Mouse (Mus musculus) T-helper 17 cell (primary cell): ENCODE measurements around the gene Tmem159.

Experiments
- in situ Hi-C, 2 experiments: fragments of 300-600 bp; cut with MboI, MseI; formaldehyde crosslinking; loops; 1 replicate in 1 of 2; 2 replicates in 1 of 2; pipeline ENCODE4 v1.15.1; 2025; ENCODE audit warnings: high pct_unique_total_duplicates in 2 of 2

The Tmem159 gene

DNA sequence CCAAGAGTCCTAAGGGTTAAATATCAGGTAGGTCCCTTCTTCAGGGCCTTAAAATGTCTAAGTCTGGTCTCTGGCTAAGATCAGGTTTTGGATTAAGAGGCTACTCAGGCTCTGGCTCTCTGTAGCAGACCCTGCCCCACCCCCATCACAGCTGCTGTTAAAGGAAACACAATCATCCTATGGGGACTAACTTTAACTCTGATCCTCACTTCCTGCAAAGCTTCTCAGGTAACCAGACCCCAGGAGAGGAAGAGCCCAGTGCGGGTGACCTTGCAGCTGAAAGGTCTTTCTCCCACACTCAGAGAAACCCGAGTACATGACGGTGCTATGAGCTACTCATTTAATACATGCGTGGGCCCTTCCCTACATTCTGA, 25.5 kb downstream of the Tmem159 start:
- in situ Hi-C loops, result no loop called here

DNA sequence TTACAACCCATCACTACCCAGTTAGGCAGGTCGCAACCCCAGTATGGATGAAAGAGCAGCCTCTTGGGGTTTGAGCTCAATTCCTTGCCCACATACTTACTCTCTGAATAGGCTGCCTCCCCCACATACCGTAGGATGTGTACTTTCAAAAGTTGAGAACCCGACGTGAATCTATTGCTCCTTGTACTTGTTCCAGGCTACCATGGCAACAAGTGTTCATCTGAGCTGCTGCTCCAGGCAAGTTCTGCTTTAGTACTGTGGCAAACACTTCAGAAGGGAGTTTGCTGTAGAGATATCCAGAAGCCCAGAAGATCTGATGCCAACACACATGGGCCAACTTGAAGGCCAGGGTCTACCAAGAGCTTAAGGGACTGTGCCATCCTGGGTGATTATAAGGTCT, 26.8 kb downstream of the Tmem159 start:
- in situ Hi-C loops, result no loop called here

DNA sequence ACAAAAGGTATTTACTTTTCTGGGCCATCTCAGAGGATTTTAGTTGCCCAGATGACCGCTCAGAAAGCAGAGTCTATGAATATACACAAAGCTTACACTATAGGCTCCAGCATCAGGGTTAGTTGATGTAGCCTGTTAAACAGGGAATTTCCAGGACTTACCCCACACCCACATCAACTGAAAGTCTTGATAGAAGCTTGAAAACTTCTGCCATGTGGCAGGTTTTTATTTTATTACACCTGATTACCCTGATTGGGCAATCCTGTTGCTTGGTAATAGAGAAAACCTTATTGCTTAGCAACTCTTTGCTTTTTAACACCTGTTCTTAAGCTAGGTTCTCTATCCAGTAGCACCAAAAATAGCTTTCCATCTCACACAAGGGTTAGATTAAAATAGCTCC, 40.6 kb downstream of the Tmem159 start:
- in situ Hi-C loops, result loop anchor here in 1 of 2 experiments (5.0 kb wide), 1 partner anchor 65 kb away; no protein-coding TSS in a partner anchor

DNA sequence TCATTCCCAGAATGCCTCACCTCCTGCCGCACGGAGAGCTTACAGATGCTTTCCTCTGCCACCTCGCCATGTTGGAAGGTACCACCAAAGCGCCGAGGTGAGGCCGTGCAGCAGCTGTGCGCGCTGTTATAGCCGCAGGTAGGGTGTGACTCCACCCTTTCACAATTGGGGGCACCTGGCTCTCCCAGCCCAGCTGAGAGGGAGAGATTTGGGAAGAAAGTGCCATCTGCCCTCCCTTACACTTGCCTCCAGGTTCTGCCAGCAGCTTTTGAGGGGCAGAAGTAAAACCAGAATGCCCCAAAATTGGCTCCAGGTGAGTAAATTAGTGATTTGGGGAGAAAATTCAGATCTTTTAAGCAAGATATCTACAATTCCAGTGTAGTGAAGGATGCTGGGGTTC, 43.0 kb downstream of the Tmem159 start, which contains the start of gene Zp2:
TSS of gene Zp2 (minus strand) at position 101 of the 400 bp plus-strand sequence.
- in situ Hi-C loops, result no loop called here

DNA sequence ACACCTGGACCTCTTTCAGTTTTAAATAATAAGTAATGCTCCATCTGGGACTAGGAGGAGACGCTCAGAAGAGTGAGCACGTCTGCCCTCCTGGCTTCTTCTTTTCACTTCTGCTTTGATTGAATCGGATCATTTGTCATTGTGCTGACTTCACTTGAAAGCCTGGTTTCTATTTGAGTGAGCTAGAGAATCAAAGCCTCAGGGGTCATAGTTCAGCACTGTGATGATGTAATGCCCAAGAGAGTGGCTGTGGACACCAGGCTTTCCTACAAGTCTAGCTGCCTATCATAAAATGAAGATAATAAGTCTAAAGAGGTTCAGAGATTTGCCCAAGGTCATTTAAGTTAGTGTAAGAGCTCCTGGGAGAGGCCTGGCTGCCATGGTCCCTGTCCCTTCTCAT, 48.1 kb downstream of the Tmem159 start:
- in situ Hi-C loops, result loop anchor here in 1 of 2 experiments (10.0 kb wide), 1 partner anchor 985 kb away; no protein-coding TSS in a partner anchor

DNA sequence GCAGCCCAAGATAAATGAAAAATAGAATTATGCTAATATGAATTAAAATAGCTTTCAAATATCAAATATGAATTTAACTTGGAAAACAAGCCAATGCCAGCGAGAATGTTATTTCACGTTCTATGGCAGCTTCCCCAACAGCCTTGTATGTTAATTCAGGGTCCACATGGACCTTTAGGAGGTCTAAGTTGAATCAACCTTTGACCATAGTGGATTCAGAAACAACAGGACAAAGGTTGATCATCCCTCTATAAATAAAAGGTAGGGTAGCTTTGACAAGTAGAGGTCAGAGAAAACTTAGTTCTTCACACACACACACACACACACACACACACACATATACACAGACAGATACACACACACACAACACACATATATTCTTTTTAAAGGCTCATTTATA, 48.7 kb downstream of the Tmem159 start:
- in situ Hi-C loops, result loop anchor here in 1 of 2 experiments (10.0 kb wide), 1 partner anchor 984 kb away; no protein-coding TSS in a partner anchor

DNA sequence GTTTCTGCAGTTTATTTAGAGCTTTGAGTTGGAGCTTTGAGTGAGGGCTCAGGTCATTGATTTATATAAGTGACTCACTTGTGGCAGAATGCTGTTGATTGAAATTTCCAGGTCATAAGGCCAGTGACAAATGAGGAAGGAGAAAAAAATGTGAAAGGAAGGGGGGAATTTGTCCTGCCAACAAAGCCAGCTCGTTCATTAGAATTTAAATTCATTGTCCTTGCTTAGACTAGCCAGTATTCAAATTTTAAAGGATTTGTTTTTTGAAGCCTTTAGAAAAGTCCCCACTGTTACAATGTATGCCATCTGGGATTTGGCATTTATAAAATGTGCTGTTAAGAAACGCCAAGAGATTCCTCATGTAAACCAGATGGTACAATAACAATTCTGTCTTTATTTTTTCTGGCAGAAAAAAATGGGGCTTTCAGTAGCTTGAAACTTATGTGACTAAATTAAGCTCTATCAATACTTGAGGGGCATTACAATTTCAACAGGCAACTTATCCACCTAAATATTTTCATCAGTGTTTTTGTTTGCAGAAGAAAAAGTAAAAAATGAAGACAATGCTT, 54.8 kb downstream of the Tmem159 start:
- in situ Hi-C loops, result loop anchor here in 1 of 2 experiments (10.0 kb wide), 1 partner anchor 978 kb away; no protein-coding TSS in a partner anchor

DNA sequence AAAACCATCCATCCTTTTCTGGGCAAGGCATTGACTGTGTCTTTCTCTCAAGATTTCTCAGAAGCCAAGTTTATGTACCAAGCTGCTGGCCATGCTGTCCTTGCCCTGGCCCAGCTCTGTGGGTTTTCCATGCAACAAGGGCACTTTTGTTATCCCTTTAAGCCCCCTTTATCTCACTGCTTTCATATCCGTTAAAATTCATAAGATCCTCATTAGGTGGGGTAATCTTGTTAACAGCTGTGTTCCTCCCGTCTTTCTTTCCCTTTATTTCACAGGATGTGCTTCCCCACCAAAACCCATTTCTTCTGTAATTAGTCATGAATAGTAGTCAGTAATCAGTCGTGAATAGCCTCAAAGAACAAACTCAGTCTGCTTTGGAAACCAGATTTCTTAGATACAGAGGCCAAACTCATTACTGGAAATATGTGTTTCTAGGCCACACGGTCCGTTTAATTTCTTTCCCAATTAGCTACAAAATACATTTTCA, 55.5 kb downstream of the Tmem159 start:
- in situ Hi-C loops, result loop anchor here in 1 of 2 experiments (10.0 kb wide), 1 partner anchor 977 kb away; no protein-coding TSS in a partner anchor

DNA sequence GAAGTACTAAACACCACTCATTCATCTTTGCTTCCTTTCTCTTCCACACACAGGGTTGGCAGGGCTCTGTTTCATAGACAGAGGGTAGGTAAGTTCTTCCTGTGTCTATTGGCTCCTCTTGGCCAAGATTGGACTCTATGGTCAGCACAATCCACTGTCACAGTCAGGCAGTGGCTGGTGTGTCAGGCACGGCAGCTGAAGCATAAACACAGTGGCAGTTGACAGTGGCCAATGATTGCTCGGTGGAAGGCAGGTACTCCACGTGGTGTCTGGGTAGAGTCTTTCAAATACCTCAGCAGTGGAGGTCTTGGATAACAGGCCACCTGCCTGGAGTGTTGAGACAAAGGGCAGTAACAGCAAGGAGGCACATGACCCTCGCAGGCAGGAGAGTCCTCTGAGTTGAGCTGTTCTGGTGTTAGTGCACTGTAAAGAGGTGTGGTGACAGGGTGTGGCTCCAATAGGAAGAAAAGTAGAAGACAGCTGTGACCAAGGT, 56.0 kb downstream of the Tmem159 start:
- in situ Hi-C loops, result loop anchor here in 1 of 2 experiments (10.0 kb wide), 1 partner anchor 977 kb away; no protein-coding TSS in a partner anchor

DNA sequence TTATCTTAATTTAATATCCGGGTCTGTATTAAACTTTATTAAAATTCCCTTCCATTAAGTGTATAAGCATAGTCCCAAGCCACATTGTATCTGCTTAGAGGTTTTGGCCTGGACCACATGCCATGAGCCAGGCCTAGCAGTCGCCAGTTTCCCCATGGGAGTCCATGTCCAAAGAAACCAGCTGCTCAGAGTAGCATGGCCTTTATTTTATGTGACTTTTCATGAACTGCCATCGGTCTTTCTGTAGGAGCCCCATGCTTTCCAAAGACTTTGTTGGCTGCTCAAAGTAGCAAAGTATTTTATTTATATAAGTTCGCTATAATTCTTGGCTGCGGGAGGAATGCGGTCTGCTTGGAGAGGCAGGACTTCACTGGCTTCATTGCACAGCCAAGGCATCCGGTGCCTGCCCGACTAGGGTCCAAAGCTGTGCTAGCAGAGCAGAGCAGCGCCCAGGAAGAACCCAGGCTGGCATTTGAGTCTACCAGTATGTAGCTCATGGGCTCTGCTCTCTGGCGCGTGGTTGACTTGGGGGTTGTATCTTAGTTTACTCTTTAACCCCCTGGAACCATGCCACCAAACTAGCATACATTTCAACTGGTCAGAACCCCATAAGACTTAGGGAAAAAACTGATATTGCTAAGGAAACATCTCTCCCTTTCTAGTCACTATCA, 61.6 kb downstream of the Tmem159 start:
- in situ Hi-C loops, result no loop called here
